Mouse (Mus musculus) liver, embryonic 14.5 days (tissue): ENCODE results near the gene Abcb10. TPM values are rescaled to one million over a fixed set of nuclear protein-coding genes. Genes with fewer than 3 reads are reported as not detected.

Experiments used
- ATAC-seq: fragments of 200-750 bp; cut with Nextera tagmentation; 2 replicates; pipeline ENCODE4 v1.8.0; 2017; ENCODE audit warnings: moderate number of reproducible peaks, mild to moderate bottlenecking, moderate library complexity; ENCODE audit not compliant: insufficient read depth
- DNase-seq, 3 experiments: peaks; one replicate each; pipeline ENCODE4 v3.0.0-alpha.2; 2012 to 2013; ENCODE audit warnings: low read depth in 3 of 3, low spot score in 3 of 3
- H3K27ac ChIP-seq: fragments of 300-500 bp; sonication (generic); 2 replicates; pipeline ENCODE4 v1.5.1; 2014; ENCODE audit warnings: moderate library complexity, mild to moderate bottlenecking, control low read depth, inconsistent platforms
- H3K27me3 ChIP-seq: fragments of 300-500 bp; sonication (generic); 2 replicates; pipeline ENCODE4 v1.6.1; 2014; ENCODE audit warnings: mild to moderate bottlenecking, low read length, moderate library complexity; ENCODE audit not compliant: control insufficient read depth, insufficient read depth
- H3K36me3 ChIP-seq: fragments of 300-500 bp; sonication (generic); replicated peaks from 2 replicates; pipeline ENCODE4 v1.6.1; 2014; ENCODE audit warnings: low read depth; ENCODE audit not compliant: control insufficient read depth, insufficient read depth
- H3K4me1 ChIP-seq, 2 experiments: fragments of 200-500 bp in 1 of 2; fragments of 300-500 bp in 1 of 2; sonication (generic) in 1 of 2; replicated peaks; 2 replicates each; pipeline ENCODE4 v1.6.1; 2012 to 2014; ENCODE audit warnings: antibody characterized with exemption in 1 of 2, inconsistent platforms in 1 of 2, low read length in 1 of 2; ENCODE audit not compliant: control insufficient read depth in 2 of 2, insufficient read depth in 2 of 2
- H3K4me2 ChIP-seq: fragments of 300-500 bp; sonication (generic); 2 replicates; pipeline ENCODE4 v1.6.1; 2014; ENCODE audit warnings: low read depth, mild to moderate bottlenecking, control low read depth, moderate library complexity
- H3K4me3 ChIP-seq, 2 experiments: fragments of 200-500 bp in 1 of 2; fragments of 300-500 bp in 1 of 2; sonication (generic) in 1 of 2; 2 replicates each; pipeline ENCODE4 v1.5.1; 2012 to 2014; ENCODE audit warnings: low read depth in 2 of 2, low read length in 2 of 2, mild to moderate bottlenecking in 2 of 2, control low read depth in 1 of 2, inconsistent platforms in 1 of 2, moderate library complexity in 1 of 2; ENCODE audit not compliant: insufficient read depth in 1 of 2
- H3K9ac ChIP-seq: fragments of 300-500 bp; sonication (generic); replicated peaks from 2 replicates; pipeline ENCODE4 v1.6.1; 2014; ENCODE audit warnings: mild to moderate bottlenecking, control low read depth, moderate library complexity
- H3K9me3 ChIP-seq: fragments of 300-500 bp; sonication (generic); 2 replicates; pipeline ENCODE4 v1.6.1; 2016; ENCODE audit warnings: low read length, mixed read lengths; ENCODE audit not compliant: control insufficient read depth
- CTCF ChIP-seq: IDR thresholded peaks from 2 replicates; pipeline ENCODE4 v1.5.1; 2016; ENCODE audit warnings: antibody characterized with exemption, low read depth, control low read depth
- EP300 ChIP-seq: IDR thresholded peaks from 2 replicates; pipeline ENCODE4 v1.6.1; 2016; ENCODE audit warnings: antibody characterized with exemption, low read depth
- WGBS: fragments of 180-500 bp; shearing (Covaris S2); extraction: QIAGEN DNeasy Blood & Tissue Kit; methylation state at CpG from one replicate; pipeline ENCODE4 v1.1.7; 2014; ENCODE audit not compliant: insufficient replicate concordance; 5-methylcytosine and 5-hydroxymethylcytosine counted together
- polyA plus RNA-seq, 2 experiments: library from polyadenylated mRNA; depleted of rRNA in 1 of 2; stranded (reverse) in 1 of 2; unstranded in 1 of 2; fragments of >200 nt; fragmentation: Nextera tagmentation in 1 of 2; extraction: Ambion mirVana in 1 of 2; gene quantifications; 2 replicates each; pipeline versions ENCODE4 v1.2.1 to v1.2.3; 2012 to 2014

Gene Abcb10
- polyA plus RNA-seq, 2 experiments: 83.0 to 129 TPM

GRCm38 (mm10) chr8:123982291-123982793, 580 bp downstream of the Abcb10 start:
- Histone ChIP-seq H3K4me1 (peaks cover 39 to 48% of the 10 kb centered on the region in 2 experiments), H3K27ac (peak overlapping the region; percentile 99), H3K4me3 (peak overlapping the region; percentile 92 to 100), H3K9ac (peak overlapping the region; percentile 100), H3K4me2 (peak overlapping the region; percentile 78), H3K27me3 (no peaks in the 10 kb centered on the region), H3K36me3 (peaks cover 39% of the 10 kb centered on the region), H3K9me3 (no peaks in the 10 kb centered on the region)
- TF ChIP-seq EP300 (no peak; the same call in 1 of the 2 replicates), CTCF (no peak)
- no peak for DNase-seq
- under 1% methylated on average over 48 of the region's 48 CpGs for WGBS
- ATAC-seq: no peak

GRCm38 (mm10) chr8:123981674-123982073, 1.2 kb downstream of the Abcb10 start:
- DNase-seq (no peak), ATAC-seq (no peak)
- Histone ChIP-seq H3K9me3 (no peaks in the 10 kb centered on the region), H3K4me2 (peak overlapping the region; percentile 78), H3K4me3 (peak overlapping the region; percentile 92 to 100), H3K9ac (peak overlapping the region; percentile 100), H3K27ac (peak overlapping the region; percentile 99), H3K27me3 (no peaks in the 10 kb centered on the region), H3K4me1 (peaks cover 40 to 47% of the 10 kb centered on the region in 2 experiments), H3K36me3 (peaks cover 46% of the 10 kb centered on the region)
- 24% methylated on average over 4 of the region's 4 CpGs for whole genome bisulfite sequencing
- TF ChIP-seq CTCF (no peak), EP300 (no peak)

GRCm38 (mm10) chr8:123980239-123980638, 2.7 kb downstream of the Abcb10 start:
- H3K4me3 ChIP-seq: peak overlapping the region; percentile 92 to 100
- peak overlapping the region; percentile 78 for H3K4me2 ChIP-seq
- no peaks in the 10 kb centered on the region for H3K9me3 ChIP-seq
- no peaks in the 10 kb centered on the region for H3K27me3 ChIP-seq
- H3K4me1 ChIP-seq: peaks cover 30 to 45% of the 10 kb centered on the region in 2 experiments
- H3K9ac ChIP-seq: peak overlapping the region; percentile 100
- H3K27ac ChIP-seq: peak overlapping the region; percentile 99
- TF ChIP-seq CTCF: 0 out of 2 replicates have a peak, but pooled peaks have one; percentile 2
- no peak; the same call in none of the 2 replicates for TF ChIP-seq EP300
- 23% methylated on average over 4 of the region's 4 CpGs for WGBS
- ATAC-seq (no peak), DNase-seq (no peak)
- peaks cover 60% of the 10 kb centered on the region for H3K36me3 ChIP-seq

- TF ChIP-seq EP300: peak; percentile 76
- no peak for TF ChIP-seq CTCF
- Histone ChIP-seq H3K9me3 (no peaks in the 10 kb centered on the region), H3K27me3 (no peaks in the 10 kb centered on the region), H3K36me3 (peaks cover 72% of the 10 kb centered on the region), H3K9ac (peak overlapping the region; percentile 100), H3K4me3 (peak overlapping the region; percentile 92 to 100), H3K4me1 (peaks cover 25 to 45% of the 10 kb centered on the region in 2 experiments), H3K4me2 (peak overlapping the region; percentile 78), H3K27ac (peak overlapping the region; percentile 99)
- peak; percentile 85 to 86 (median 85) for DNase-seq
- ATAC-seq: peak; percentile 86
- 9% methylated on average over 8 of the region's 8 CpGs for WGBS
Observed at GRCm38 (mm10) chr8:123978926-123979325, 4.0 kb downstream of the Abcb10 start.

- DNase-seq (no peak), ATAC-seq (no peak)
- TF ChIP-seq EP300 (no peak), CTCF (no peak)
- Histone ChIP-seq H3K27me3 (no peaks in the 10 kb centered on the region), H3K36me3 (peaks cover 76% of the 10 kb centered on the region), H3K4me2 (peak overlapping the region; percentile 78), H3K4me3 (peak overlapping the region; percentile 92 to 100), H3K9ac (peak overlapping the region; percentile 100), H3K4me1 (peaks cover 24 to 43% of the 10 kb centered on the region in 2 experiments), H3K9me3 (no peaks in the 10 kb centered on the region), H3K27ac (peak overlapping the region; percentile 99)
- WGBS: 38% methylated on average over 14 of the region's 14 CpGs
Observed at GRCm38 (mm10) chr8:123978166-123978838, 4.6 kb downstream of the Abcb10 start.
